Mouse (Mus musculus) lung, embryonic 15.5 days (tissue): ENCODE results near the gene Chchd10. TPM values are rescaled to one million over a fixed set of nuclear protein-coding genes. Genes with fewer than 3 reads are reported as not detected.
A peak's percentile ranks its signal among the peaks of the same experiment; 100 is the strongest.

ENCODE experiments used
- ATAC-seq: fragments of 200-750 bp; cut with Nextera tagmentation; 2 replicates; pipeline ENCODE4 v1.8.0; 2017; ENCODE audit warnings: moderate number of reproducible peaks, borderline replicate concordance; ENCODE audit not compliant: low FRiP score, low TSS enrichment; ENCODE audit errors: extremely low read depth
- H3K27ac ChIP-seq: fragments of 300-500 bp; sonication (generic); 2 replicates; pipeline ENCODE4 v1.5.1; 2015; ENCODE audit warnings: moderate library complexity, mild to moderate bottlenecking, inconsistent platforms
- H3K27me3 ChIP-seq: fragments of 300-500 bp; sonication (generic); 2 replicates; pipeline ENCODE4 v1.6.1; 2015; ENCODE audit warnings: inconsistent platforms
- H3K36me3 ChIP-seq: fragments of 300-500 bp; sonication (generic); 2 replicates; pipeline ENCODE4 v1.6.1; 2015; ENCODE audit warnings: inconsistent platforms
- H3K4me1 ChIP-seq: fragments of 300-500 bp; sonication (generic); 2 replicates; pipeline ENCODE4 v1.6.1; 2015; ENCODE audit warnings: inconsistent platforms
- H3K4me2 ChIP-seq: fragments of 300-500 bp; sonication (generic); 2 replicates; pipeline ENCODE4 v1.6.1; 2015; ENCODE audit warnings: inconsistent platforms, mild to moderate bottlenecking, moderate library complexity
- H3K4me3 ChIP-seq: fragments of 300-500 bp; sonication (generic); 2 replicates; pipeline ENCODE4 v1.5.1; 2015; ENCODE audit warnings: mild to moderate bottlenecking, inconsistent platforms
- H3K9ac ChIP-seq: fragments of 300-500 bp; sonication (generic); 2 replicates; pipeline ENCODE4 v1.6.1; 2015; ENCODE audit warnings: inconsistent platforms
- H3K9me3 ChIP-seq: fragments of 300-500 bp; sonication (generic); 2 replicates; pipeline ENCODE4 v1.6.1; 2016; ENCODE audit warnings: inconsistent platforms
- WGBS: fragments of 180-500 bp; shearing (Covaris S2); methylation state at CpG from one replicate; pipeline ENCODE4 v1.1.7; 2015; 5-methylcytosine and 5-hydroxymethylcytosine counted together
- polyA plus RNA-seq: library from polyadenylated mRNA; unstranded; fragments of >200 nt; fragmentation: Nextera tagmentation; extraction: Ambion mirVana; gene quantifications from 2 replicates; pipeline ENCODE4 v1.2.1, GENCODE M21; 2015

The Chchd10 gene
- polyA plus RNA-seq, 1 experiment from 2014 or later = 55.3 TPM

- peak within 1 kb of the TSS; percentile 53 for H3K27ac ChIP-seq
Observed at GRCm38 (mm10) chr10:75942736-75943477, 10.0 kb downstream of the Chchd10 start, which contains the start of gene Vpreb3. Gene Vpreb3 (plus strand): TSS chr10:75943057.

GRCm38 (mm10) chr10:75944066-75944772 is 11.3 kb downstream of the Chchd10 start:
- Histone ChIP-seq H3K9ac (no peak overlapping the region), H3K27me3 (no peaks in the 10 kb centered on the region), H3K27ac (peak overlapping the region; percentile 53), H3K36me3 (no peaks in the 10 kb centered on the region), H3K4me2 (peak overlapping the region; percentile 20; the same call in 1 of the 2 replicates), H3K4me3 (no peak overlapping the region), H3K4me1 (peaks cover 12% of the 10 kb centered on the region; the same call in 1 of the 2 replicates), H3K9me3 (no peaks in the 10 kb centered on the region)
- peak; percentile 76 for ATAC-seq
- 30% methylated on average over 11 of the region's 11 CpGs for WGBS

More at GRCm38 (mm10) chr10:75942736-75943477, 10.0 kb downstream of the Chchd10 start, which contains the start of gene Vpreb3:
- no peaks in the 10 kb centered on the region for H3K36me3 ChIP-seq
- no peak for ATAC-seq
- no peak within 1 kb of the TSS for H3K9ac ChIP-seq
- peak within 1 kb of the TSS; percentile 20; the same call in 1 of the 2 replicates for H3K4me2 ChIP-seq
- H3K4me1 ChIP-seq = peaks cover 12% of the 10 kb centered on the region; the same call in 1 of the 2 replicates
- H3K27me3 ChIP-seq = no peaks in the 10 kb centered on the region
- 63% methylated on average over 15 of the region's 15 CpGs for WGBS
- no peak within 1 kb of the TSS for H3K4me3 ChIP-seq
- H3K9me3 ChIP-seq = no peaks in the 10 kb centered on the region

- Histone ChIP-seq H3K4me2 (no peak overlapping the region), H3K4me1 (peaks cover 12% of the 10 kb centered on the region; the same call in 1 of the 2 replicates), H3K9ac (no peak overlapping the region), H3K27me3 (peaks cover 8% of the 10 kb centered on the region; the same call in 1 of the 2 replicates), H3K4me3 (no peak overlapping the region), H3K9me3 (no peaks in the 10 kb centered on the region), H3K27ac (peak overlapping the region; percentile 37; the same call in 1 of the 2 replicates), H3K36me3 (no peaks in the 10 kb centered on the region)
- WGBS = 91% methylated on average over 7 of the region's 7 CpGs
- ATAC-seq = no peak
Observed at GRCm38 (mm10) chr10:75945213-75945612, 12.3 kb downstream of the Chchd10 start.

GRCm38 (mm10) chr10:75945896-75946295 is 13.0 kb downstream of the Chchd10 start:
- H3K9me3 ChIP-seq = no peaks in the 10 kb centered on the region
- no peaks in the 10 kb centered on the region for H3K36me3 ChIP-seq
- H3K4me2 ChIP-seq = no peak overlapping the region
- H3K4me3 ChIP-seq = no peak overlapping the region
- H3K9ac ChIP-seq = no peak overlapping the region
- peak overlapping the region; percentile 37; the same call in 1 of the 2 replicates for H3K27ac ChIP-seq
- H3K4me1 ChIP-seq = peaks cover 17% of the 10 kb centered on the region
- 65% methylated on average over 7 of the region's 7 CpGs for WGBS
- peaks cover 8% of the 10 kb centered on the region; the same call in 1 of the 2 replicates for H3K27me3 ChIP-seq
- ATAC-seq = no peak

- no peak overlapping the region for H3K4me3 ChIP-seq
- H3K9ac ChIP-seq = no peak overlapping the region
- H3K4me2 ChIP-seq = no peak overlapping the region
- no peaks in the 10 kb centered on the region for H3K9me3 ChIP-seq
- H3K4me1 ChIP-seq = peaks cover 23% of the 10 kb centered on the region
- H3K27me3 ChIP-seq = peaks cover 13% of the 10 kb centered on the region; the same call in 1 of the 2 replicates
- ATAC-seq = no peak
- H3K27ac ChIP-seq = no peak overlapping the region
- no peaks in the 10 kb centered on the region for H3K36me3 ChIP-seq
- 85% methylated on average over 5 of the region's 5 CpGs for WGBS
Observed at GRCm38 (mm10) chr10:75948079-75948478, 15.1 kb downstream of the Chchd10 start.

GRCm38 (mm10) chr10:75949053-75950045 is 16.4 kb downstream of the Chchd10 start:
- peaks cover 23% of the 10 kb centered on the region; the same call in 1 of the 2 replicates for H3K27me3 ChIP-seq
- H3K9ac ChIP-seq = no peak overlapping the region
- no peaks in the 10 kb centered on the region for H3K36me3 ChIP-seq
- H3K27ac ChIP-seq = no peak overlapping the region
- no peak overlapping the region for H3K4me3 ChIP-seq
- peaks cover 19% of the 10 kb centered on the region for H3K4me1 ChIP-seq
- H3K4me2 ChIP-seq = no peak overlapping the region
- 70% methylated on average over 22 of the region's 22 CpGs for WGBS
- ATAC-seq = no peak
- no peaks in the 10 kb centered on the region for H3K9me3 ChIP-seq

- Histone ChIP-seq H3K27me3 (peaks cover 23% of the 10 kb centered on the region; the same call in 1 of the 2 replicates), H3K4me3 (peak overlapping the region; percentile 41)
- 2% methylated on average over 20 of the region's 23 CpGs for WGBS
Observed at GRCm38 (mm10) chr10:75950791-75951210, 17.9 kb downstream of the Chchd10 start.

GRCm38 (mm10) chr10:75951424-75952050 is 18.6 kb downstream of the Chchd10 start:
- Histone ChIP-seq H3K9ac (peak overlapping the region; percentile 35), H3K27ac (no peak overlapping the region), H3K36me3 (no peaks in the 10 kb centered on the region), H3K4me2 (peak overlapping the region; percentile 85), H3K4me1 (peaks cover 11% of the 10 kb centered on the region), H3K4me3 (peak overlapping the region; percentile 41), H3K9me3 (no peaks in the 10 kb centered on the region), H3K27me3 (peaks cover 23% of the 10 kb centered on the region; the same call in 1 of the 2 replicates)
- no peak; the same call in 1 of the 2 replicates for ATAC-seq
- WGBS = 3% methylated on average over 13 of the region's 13 CpGs

More at GRCm38 (mm10) chr10:75950791-75951210, 17.9 kb downstream of the Chchd10 start:
- Histone ChIP-seq H3K9ac (peak overlapping the region; percentile 35), H3K9me3 (no peaks in the 10 kb centered on the region), H3K36me3 (no peaks in the 10 kb centered on the region), H3K4me1 (peaks cover 11% of the 10 kb centered on the region), H3K4me2 (peak overlapping the region; percentile 85), H3K27ac (no peak overlapping the region)
- peak; percentile 64 for ATAC-seq

GRCm38 (mm10) chr10:75954381-75954811 is 21.5 kb downstream of the Chchd10 start, which contains the start of gene Gm5134:
Gene Gm5134 (plus strand): TSS chr10:75954514.
- H3K4me2 ChIP-seq = peak within 1 kb of the TSS; percentile 47
- ATAC-seq = no peak
- peaks cover 23% of the 10 kb centered on the region; the same call in 1 of the 2 replicates for H3K27me3 ChIP-seq
- no peak within 1 kb of the TSS; the same call in 1 of the 2 replicates for H3K9ac ChIP-seq
- no peaks in the 10 kb centered on the region for H3K9me3 ChIP-seq
- no peak within 1 kb of the TSS for H3K27ac ChIP-seq
- H3K36me3 ChIP-seq = no peaks in the 10 kb centered on the region
- H3K4me1 ChIP-seq = peaks cover 11% of the 10 kb centered on the region
- H3K4me3 ChIP-seq = peak within 1 kb of the TSS; percentile 11
- 30% methylated on average over 20 of the region's 20 CpGs for WGBS

- no peak for ATAC-seq
- H3K9me3 ChIP-seq = no peaks in the 10 kb centered on the region
Observed at GRCm38 (mm10) chr10:75973846-75974245, 40.9 kb downstream of the Chchd10 start.

More at GRCm38 (mm10) chr10:75973846-75974245, 40.9 kb downstream of the Chchd10 start:
- Histone ChIP-seq H3K27ac (no peak overlapping the region), H3K4me3 (no peak overlapping the region), H3K9ac (no peak overlapping the region), H3K4me2 (no peak overlapping the region), H3K36me3 (no peaks in the 10 kb centered on the region), H3K27me3 (no peaks in the 10 kb centered on the region), H3K4me1 (peaks cover 6% of the 10 kb centered on the region; the same call in 1 of the 2 replicates)
- WGBS = 83% methylated on average over 10 of the region's 10 CpGs
